Mouse (Mus musculus) erythroid progenitor cell, adult 5-6 weeks (primary cell): ENCODE results near the gene Zbtb4. TPM values are rescaled to one million over a fixed set of nuclear protein-coding genes. Genes with fewer than 3 reads are reported as not detected.

Experiments
- ATAC-seq: replicated peaks from 2 replicates; pipeline ENCODE4 v1.8.0; 2016; ENCODE audit warnings: moderate number of reproducible peaks, mild to moderate bottlenecking, moderate TSS enrichment, inconsistent platforms; ENCODE audit not compliant: poor library complexity, low FRiP score, severe bottlenecking
- total RNA-seq, 2 experiments: library from RNA; stranded (forward) in 1 of 2; stranded (reverse) in 1 of 2; fragments of 150-400 nt in 1 of 2; fragments of 186-747, 209-891 nt in 1 of 2; gene quantifications; 2 replicates each; pipeline versions ENCODE4 v1.2.3 to v1.2.4; 2015 to 2017; ENCODE audit warnings: low replicate concordance in 2 of 2

Gene Zbtb4
- total RNA-seq, 2 experiments from 2014 or later, result 3.0 to 3.8 TPM

GRCm38 (mm10) chr11:69760901-69761200 lies 4.9 kb upstream of the Zbtb4 start:
- no peak for ATAC-seq

- ATAC-seq, result no peak
Measured at GRCm38 (mm10) chr11:69761868-69762267, 3.8 kb upstream of the Zbtb4 start, which contains the start of gene Slc35g3. Gene Slc35g3, minus strand, starts transcription at chr11:69761968.

- no peak for ATAC-seq
Measured at GRCm38 (mm10) chr11:69763551-69763950, 2.2 kb upstream of the Zbtb4 start.

- ATAC-seq, result 0 out of 2 replicates have a peak, but pooled peaks have one; percentile 40
Measured at GRCm38 (mm10) chr11:69766126-69766609, 456 bp downstream of the Zbtb4 start.

- no peak for ATAC-seq
Measured at GRCm38 (mm10) chr11:69766872-69767624, 1.3 kb downstream of the Zbtb4 start.

- ATAC-seq, result no peak
Measured at GRCm38 (mm10) chr11:69767625-69767909, 1.9 kb downstream of the Zbtb4 start.

- ATAC-seq, result no peak
Measured at GRCm38 (mm10) chr11:69774961-69775360, 9.2 kb downstream of the Zbtb4 start.

- no peak for ATAC-seq
Measured at GRCm38 (mm10) chr11:69775716-69776115, 10.0 kb downstream of the Zbtb4 start.

- no peak for ATAC-seq
Measured at GRCm38 (mm10) chr11:69776488-69776887, 10.8 kb downstream of the Zbtb4 start.

- no peak for ATAC-seq
Measured at GRCm38 (mm10) chr11:69777504-69778257, 12.0 kb downstream of the Zbtb4 start.

GRCm38 (mm10) chr11:69778258-69778982 lies 12.7 kb downstream of the Zbtb4 start:
- no peak for ATAC-seq

GRCm38 (mm10) chr11:69778985-69779384 lies 13.3 kb downstream of the Zbtb4 start:
- no peak for ATAC-seq

- no peak for ATAC-seq
Measured at GRCm38 (mm10) chr11:69781828-69782227, 16.1 kb downstream of the Zbtb4 start.

- ATAC-seq, result peak; percentile 86
Measured at GRCm38 (mm10) chr11:69784793-69785272, 19.1 kb downstream of the Zbtb4 start.

GRCm38 (mm10) chr11:69787306-69787705 lies 21.6 kb downstream of the Zbtb4 start:
- ATAC-seq, result no peak

GRCm38 (mm10) chr11:69789431-69789830 lies 23.7 kb downstream of the Zbtb4 start:
- no peak for ATAC-seq

- ATAC-seq, result no peak
Measured at GRCm38 (mm10) chr11:69791420-69791819, 25.7 kb downstream of the Zbtb4 start.

- no peak for ATAC-seq
Measured at GRCm38 (mm10) chr11:69793429-69793828, 27.7 kb downstream of the Zbtb4 start.

- peak; percentile 97 for ATAC-seq
Measured at GRCm38 (mm10) chr11:69795168-69795982, 29.7 kb downstream of the Zbtb4 start, which contains the start of gene Chrnb1. Gene Chrnb1, minus strand, starts transcription at chr11:69795943.
